Mouse (Mus musculus) embryonic facial prominence, embryonic 15.5 days (tissue): ENCODE results near the gene L3hypdh. TPM values are rescaled to one million over a fixed set of nuclear protein-coding genes. Genes with fewer than 3 reads are reported as not detected.
"Not testable (repeated sequence)": the region's sequence is repeated elsewhere in the genome, so short reads cannot be mapped to it uniquely, and the experiment has no call there.

Experiments
- ATAC-seq: fragments of 200-750 bp; cut with Nextera tagmentation; 2 replicates; pipeline ENCODE4 v1.8.0; 2017; ENCODE audit warnings: low read depth, moderate TSS enrichment; ENCODE audit not compliant: insufficient number of reproducible peaks, low FRiP score, low TSS enrichment
- H3K27ac ChIP-seq: fragments of 300-500 bp; sonication (generic); replicated peaks from 2 replicates; pipeline ENCODE4 v1.5.1; 2015; ENCODE audit warnings: mild to moderate bottlenecking, inconsistent platforms
- H3K27me3 ChIP-seq: fragments of 300-500 bp; sonication (generic); 2 replicates; pipeline ENCODE4 v1.6.1; 2015; ENCODE audit warnings: inconsistent platforms
- H3K36me3 ChIP-seq: fragments of 300-500 bp; sonication (generic); 2 replicates; pipeline ENCODE4 v1.6.1; 2015; ENCODE audit warnings: mild to moderate bottlenecking, inconsistent platforms
- H3K4me1 ChIP-seq: fragments of 300-500 bp; sonication (generic); 2 replicates; pipeline ENCODE4 v1.6.1; 2015; ENCODE audit warnings: inconsistent platforms
- H3K4me2 ChIP-seq: fragments of 300-500 bp; sonication (generic); replicated peaks from 2 replicates; pipeline ENCODE4 v1.6.1; 2015; ENCODE audit warnings: mild to moderate bottlenecking, inconsistent platforms
- H3K4me3 ChIP-seq: fragments of 300-500 bp; sonication (generic); replicated peaks from 2 replicates; pipeline ENCODE4 v1.5.1; 2015; ENCODE audit warnings: mild to moderate bottlenecking, inconsistent platforms
- H3K9ac ChIP-seq: fragments of 300-500 bp; sonication (generic); 2 replicates; pipeline ENCODE4 v1.6.1; 2015; ENCODE audit warnings: inconsistent platforms
- H3K9me3 ChIP-seq: fragments of 300-500 bp; sonication (generic); replicated peaks from 2 replicates; pipeline ENCODE4 v1.6.1; 2016; ENCODE audit warnings: inconsistent platforms
- WGBS: fragments of 180-500 bp; shearing (Covaris S2); methylation state at CpG from one replicate; pipeline ENCODE4 v1.1.7; 2015; 5-methylcytosine and 5-hydroxymethylcytosine counted together
- polyA plus RNA-seq: library from polyadenylated mRNA; unstranded; fragments of >200 nt; fragmentation: Nextera tagmentation; extraction: Ambion mirVana; gene quantifications from 2 replicates; pipeline ENCODE4 v1.2.1, GENCODE M21; 2015

L3hypdh gene
- polyA plus RNA-seq, 1 experiment from 2014 or later: 19.2 TPM

DNA sequence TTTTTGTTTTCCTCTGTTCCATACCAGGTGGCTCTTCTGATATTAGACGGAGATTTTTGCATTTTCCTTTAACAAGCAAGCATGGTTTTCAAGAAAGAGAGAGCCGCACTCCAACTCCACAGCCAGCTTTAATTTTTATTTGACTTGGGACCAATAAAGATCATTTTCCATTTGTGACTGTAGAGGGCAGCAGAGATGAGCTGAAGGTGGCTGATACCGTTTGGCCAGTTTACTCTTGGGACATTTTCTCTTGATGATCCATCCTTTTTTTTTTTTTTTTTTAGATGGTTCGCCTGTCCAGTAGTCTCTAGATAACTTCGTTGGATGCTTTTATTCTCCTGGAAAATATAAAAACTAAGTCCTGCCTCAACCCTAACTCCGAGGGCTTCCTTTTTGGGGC lies 31.9 kb downstream of the L3hypdh start:
- Histone ChIP-seq H3K27ac (no peak overlapping the region), H3K27me3 (no peaks in the 10 kb centered on the region), H3K4me1 (no peaks in the 10 kb centered on the region), H3K4me3 (no peak overlapping the region), H3K9me3 (peaks cover 8% of the 10 kb centered on the region; the same call in 1 of the 2 replicates), H3K4me2 (no peak overlapping the region), H3K9ac (no peak overlapping the region), H3K36me3 (no peaks in the 10 kb centered on the region)
- 35% methylated on average over 6 of the region's 6 CpGs for WGBS
- no peak for ATAC-seq

GRCm38 (mm10) chr12:72052571-72052970 lies 32.7 kb downstream of the L3hypdh start:
- Histone ChIP-seq H3K27me3 (no peaks in the 10 kb centered on the region), H3K4me1 (no peaks in the 10 kb centered on the region), H3K9me3 (peaks cover 8% of the 10 kb centered on the region; the same call in 1 of the 2 replicates), H3K4me2 (no peak overlapping the region), H3K27ac (no peak overlapping the region), H3K9ac (no peak overlapping the region), H3K4me3 (no peak overlapping the region), H3K36me3 (no peaks in the 10 kb centered on the region)
- 69% methylated on average over 6 of the region's 6 CpGs for WGBS
- no peak for ATAC-seq

- Histone ChIP-seq H3K4me2 (no peak overlapping the region), H3K9me3 (peaks cover 8% of the 10 kb centered on the region; the same call in 1 of the 2 replicates), H3K36me3 (no peaks in the 10 kb centered on the region), H3K4me3 (no peak overlapping the region), H3K4me1 (no peaks in the 10 kb centered on the region), H3K9ac (no peak overlapping the region), H3K27ac (no peak overlapping the region), H3K27me3 (no peaks in the 10 kb centered on the region)
- no peak for ATAC-seq
- 88% methylated on average over 4 of the region's 4 CpGs for WGBS
Measured at GRCm38 (mm10) chr12:72050821-72051220, 34.4 kb downstream of the L3hypdh start.

- not testable (repeated sequence) for ATAC-seq, H3K9me3 ChIP-seq, H3K27me3 ChIP-seq, H3K4me3 ChIP-seq, H3K4me2 ChIP-seq, H3K36me3 ChIP-seq, H3K9ac ChIP-seq, H3K4me1 ChIP-seq, H3K27ac ChIP-seq
- WGBS: 89% methylated on average over 5 of the region's 5 CpGs
Measured at GRCm38 (mm10) chr12:72050156-72050555, 35.1 kb downstream of the L3hypdh start.

GRCm38 (mm10) chr12:72047513-72047912 lies 37.7 kb downstream of the L3hypdh start:
- H3K4me2 ChIP-seq: no peak overlapping the region
- no peaks in the 10 kb centered on the region for H3K4me1 ChIP-seq
- H3K4me3 ChIP-seq: no peak overlapping the region
- H3K9ac ChIP-seq: no peak overlapping the region
- H3K27me3 ChIP-seq: no peaks in the 10 kb centered on the region
- 2% methylated on average over 2 of the region's 2 CpGs for WGBS
- H3K9me3 ChIP-seq: peaks cover 8% of the 10 kb centered on the region; the same call in 1 of the 2 replicates
- no peak for ATAC-seq
- H3K27ac ChIP-seq: no peak overlapping the region
- no peaks in the 10 kb centered on the region for H3K36me3 ChIP-seq

GRCm38 (mm10) chr12:72041238-72041637 lies 44.0 kb downstream of the L3hypdh start:
- H3K4me1 ChIP-seq: no peaks in the 10 kb centered on the region
- H3K4me3 ChIP-seq: no peak overlapping the region
- H3K36me3 ChIP-seq: no peaks in the 10 kb centered on the region
- 92% methylated on average over 3 of the region's 3 CpGs for WGBS
- no peak overlapping the region for H3K4me2 ChIP-seq
- no peaks in the 10 kb centered on the region for H3K27me3 ChIP-seq
- no peak overlapping the region for H3K9ac ChIP-seq
- H3K9me3 ChIP-seq: no peaks in the 10 kb centered on the region
- no peak for ATAC-seq
- H3K27ac ChIP-seq: no peak overlapping the region

- H3K4me3 ChIP-seq: no peak overlapping the region
- WGBS: 62% methylated on average over 8 of the region's 8 CpGs
- H3K4me2 ChIP-seq: no peak overlapping the region
- H3K27me3 ChIP-seq: no peaks in the 10 kb centered on the region
- no peak overlapping the region for H3K9ac ChIP-seq
- ATAC-seq: no peak
- H3K9me3 ChIP-seq: no peaks in the 10 kb centered on the region
- H3K36me3 ChIP-seq: no peaks in the 10 kb centered on the region
- H3K27ac ChIP-seq: no peak overlapping the region
- no peaks in the 10 kb centered on the region for H3K4me1 ChIP-seq
Measured at GRCm38 (mm10) chr12:72039501-72039900, 45.7 kb downstream of the L3hypdh start.

- Histone ChIP-seq H3K4me1 (no peaks in the 10 kb centered on the region), H3K9ac (no peak overlapping the region), H3K4me2 (no peak overlapping the region), H3K4me3 (no peak overlapping the region), H3K27me3 (no peaks in the 10 kb centered on the region), H3K27ac (no peak overlapping the region), H3K36me3 (no peaks in the 10 kb centered on the region), H3K9me3 (no peaks in the 10 kb centered on the region)
- WGBS: 49% methylated on average over 2 of the region's 2 CpGs
- ATAC-seq: no peak
Measured at GRCm38 (mm10) chr12:72038866-72039265, 46.4 kb downstream of the L3hypdh start.

DNA sequence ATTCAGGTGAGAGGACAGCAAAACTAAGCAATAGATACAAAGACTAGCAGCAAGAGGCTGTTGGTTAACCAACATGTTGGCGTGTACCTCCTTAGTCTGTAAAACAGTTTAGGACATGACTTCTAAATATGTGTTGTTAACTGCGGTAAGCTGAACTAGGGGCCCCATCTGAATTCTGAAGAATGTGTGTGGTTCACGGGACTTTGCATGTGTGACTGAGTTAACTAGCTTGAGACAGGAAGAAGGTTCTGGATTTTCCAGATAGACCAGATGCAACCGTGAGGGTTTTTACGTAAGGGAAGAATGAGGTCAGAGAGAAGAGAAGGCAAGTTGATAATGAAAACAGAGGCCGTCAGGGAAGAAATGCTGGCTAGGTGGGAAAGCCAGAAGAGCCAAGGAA lies 48.2 kb downstream of the L3hypdh start:
- Histone ChIP-seq H3K9ac (no peak overlapping the region), H3K36me3 (no peaks in the 10 kb centered on the region), H3K4me2 (no peak overlapping the region), H3K4me3 (no peak overlapping the region), H3K27me3 (no peaks in the 10 kb centered on the region), H3K9me3 (no peaks in the 10 kb centered on the region), H3K27ac (no peak overlapping the region), H3K4me1 (no peaks in the 10 kb centered on the region)
- ATAC-seq: no peak
- 77% methylated on average over 6 of the region's 6 CpGs for WGBS

DNA sequence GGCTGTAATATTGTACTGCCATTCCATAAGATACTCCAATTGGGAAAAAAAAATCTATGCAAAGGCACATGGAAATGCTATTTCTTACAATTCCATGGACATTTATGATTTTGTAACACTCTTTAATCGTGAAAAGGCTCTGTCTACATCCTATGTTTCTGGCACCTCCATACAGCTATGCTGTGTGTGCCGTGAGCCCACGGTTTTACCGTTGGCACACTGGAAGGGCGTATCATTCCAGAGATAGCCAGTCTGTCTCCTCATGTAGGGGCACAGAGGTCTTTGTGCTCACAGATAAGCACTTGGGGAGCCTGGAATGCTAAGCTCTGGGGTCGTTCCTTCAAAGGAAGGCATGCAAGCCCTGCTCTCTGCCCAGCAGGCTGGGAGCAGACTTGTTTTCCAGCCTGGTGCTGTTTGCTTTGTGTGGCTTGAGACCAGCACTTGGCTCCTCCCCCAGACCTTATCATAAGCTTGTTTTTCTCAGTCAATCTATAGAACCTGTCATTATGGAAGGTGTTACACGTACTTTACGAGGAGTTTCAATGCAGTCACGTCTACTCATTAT lies 49.1 kb downstream of the L3hypdh start:
- H3K9ac ChIP-seq: no peak overlapping the region
- no peak overlapping the region for H3K4me3 ChIP-seq
- no peak overlapping the region for H3K27ac ChIP-seq
- H3K4me2 ChIP-seq: no peak overlapping the region
- no peaks in the 10 kb centered on the region for H3K4me1 ChIP-seq
- 69% methylated on average over 9 of the region's 9 CpGs for WGBS
- ATAC-seq: no peak
- no peaks in the 10 kb centered on the region for H3K27me3 ChIP-seq
- no peaks in the 10 kb centered on the region for H3K36me3 ChIP-seq
- H3K9me3 ChIP-seq: no peaks in the 10 kb centered on the region

DNA sequence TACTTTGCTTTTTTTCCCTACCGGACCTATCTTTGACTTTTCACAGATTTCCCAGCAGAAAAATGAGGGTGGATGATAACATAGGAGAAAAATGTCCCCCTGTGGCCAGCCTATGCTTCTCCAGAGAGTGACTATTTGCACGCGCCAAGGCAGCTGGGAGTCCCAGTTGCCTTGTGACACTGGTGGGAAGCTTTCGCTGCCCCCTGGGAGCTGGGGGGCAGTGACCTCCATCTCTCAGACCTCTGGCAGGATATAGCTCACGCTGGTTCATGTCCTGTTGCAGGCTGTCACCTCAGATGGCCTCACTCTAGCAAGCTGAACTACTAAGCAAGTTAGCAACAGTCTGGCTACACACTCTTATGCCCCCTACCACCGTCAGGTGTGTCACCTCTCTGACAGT lies 53.4 kb downstream of the L3hypdh start:
- no peak overlapping the region for H3K4me3 ChIP-seq
- H3K4me1 ChIP-seq: no peaks in the 10 kb centered on the region
- H3K27me3 ChIP-seq: no peaks in the 10 kb centered on the region
- no peak overlapping the region for H3K9ac ChIP-seq
- no peaks in the 10 kb centered on the region for H3K9me3 ChIP-seq
- no peak overlapping the region for H3K27ac ChIP-seq
- H3K36me3 ChIP-seq: no peaks in the 10 kb centered on the region
- ATAC-seq: no peak
- no peak overlapping the region for H3K4me2 ChIP-seq
- WGBS: 82% methylated on average over 6 of the region's 6 CpGs

DNA sequence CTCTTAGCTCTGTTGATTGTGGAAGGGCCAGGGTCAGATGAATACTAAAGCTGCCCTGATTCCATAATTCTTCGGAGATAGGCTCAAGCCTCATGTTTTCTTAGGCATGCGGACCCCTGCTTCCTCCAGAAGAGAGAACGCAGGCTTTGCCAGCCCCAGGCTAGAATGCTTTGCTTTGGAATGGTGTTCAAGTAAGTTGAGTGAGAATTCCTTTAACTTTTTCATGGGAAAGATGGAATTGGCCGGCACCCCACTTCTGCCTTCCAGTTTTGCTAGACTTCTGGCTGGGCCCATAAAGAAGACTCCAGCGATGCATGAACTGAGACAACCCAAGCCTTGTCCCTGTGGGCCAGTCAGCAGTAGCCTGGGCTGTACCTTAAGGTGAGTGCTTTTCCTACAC lies 54.1 kb downstream of the L3hypdh start:
- no peaks in the 10 kb centered on the region for H3K36me3 ChIP-seq
- H3K4me2 ChIP-seq: no peak overlapping the region
- H3K4me1 ChIP-seq: no peaks in the 10 kb centered on the region
- no peaks in the 10 kb centered on the region for H3K27me3 ChIP-seq
- WGBS: 76% methylated on average over 5 of the region's 5 CpGs
- H3K4me3 ChIP-seq: no peak overlapping the region
- no peak for ATAC-seq
- H3K9ac ChIP-seq: no peak overlapping the region
- H3K9me3 ChIP-seq: no peaks in the 10 kb centered on the region
- no peak overlapping the region; the same call in 1 of the 2 replicates for H3K27ac ChIP-seq
